Mouse (Mus musculus) C2C12 (cell line): ENCODE results near the gene Plrg1. TPM values are rescaled to one million over a fixed set of nuclear protein-coding genes. Genes with fewer than 3 reads are reported as not detected.

ENCODE experiments used
- H3K27me3 ChIP-seq: one replicate; pipeline ENCODE4 v1.6.1; 2011; ENCODE audit not compliant: control insufficient read depth, insufficient read depth, insufficient read length
- H3K36me3 ChIP-seq: one replicate; pipeline ENCODE4 v1.6.1; 2011; ENCODE audit not compliant: control insufficient read depth, insufficient read depth
- H3K4me3 ChIP-seq: one replicate; pipeline ENCODE4 v1.5.1; 2011; ENCODE audit warnings: mild to moderate bottlenecking, control low read depth; ENCODE audit not compliant: poor library complexity, insufficient read depth, severe bottlenecking
- H3K79me2 ChIP-seq: one replicate; pipeline ENCODE4 v1.6.1; 2011; ENCODE audit not compliant: control insufficient read depth, insufficient read depth
- H3K79me3 ChIP-seq: one replicate; pipeline ENCODE4 v1.6.1; 2011; ENCODE audit warnings: low read depth, control low read depth
- H3ac ChIP-seq: one replicate; pipeline ENCODE3; 2011; ENCODE audit warnings: low read depth; ENCODE audit not compliant: control insufficient read depth, insufficient read length
- CEBPB ChIP-seq: IDR thresholded peaks from one replicate; pipeline ENCODE4 v1.6.1; 2011; ENCODE audit warnings: low read depth, mild to moderate bottlenecking, control low read depth, moderate library complexity
- CTCF ChIP-seq: IDR thresholded peaks from one replicate; pipeline ENCODE4 v1.5.1; 2011; ENCODE audit not compliant: control insufficient read depth, insufficient read depth, insufficient read length
- FOSL1 ChIP-seq: IDR thresholded peaks from one replicate; pipeline ENCODE4 v1.8.0; 2011; ENCODE audit warnings: mild to moderate bottlenecking, low read length; ENCODE audit not compliant: poor library complexity, insufficient read depth, severe bottlenecking
- MAX ChIP-seq: IDR thresholded peaks from one replicate; pipeline ENCODE4 v1.6.1; 2011; ENCODE audit warnings: mild to moderate bottlenecking, control low read depth
- MYOD1 ChIP-seq: IDR thresholded peaks from one replicate; pipeline ENCODE4 v1.6.1; 2011; ENCODE audit warnings: low read depth; ENCODE audit not compliant: control insufficient read depth, insufficient read length
- MYOG ChIP-seq: IDR thresholded peaks from one replicate; pipeline ENCODE4 v1.6.1; 2011; ENCODE audit not compliant: control insufficient read depth, insufficient read length; ENCODE audit errors: extremely low read depth
- USF1 ChIP-seq: IDR thresholded peaks from one replicate; pipeline ENCODE4 v1.6.1; 2011; ENCODE audit warnings: low read depth, mild to moderate bottlenecking, control low read depth, moderate library complexity
- polyA plus RNA-seq: library from polyadenylated mRNA; unstranded; fragments of >200 nt; fragmentation: generic; extraction: Trizol; gene quantifications from one replicate; pipeline ENCODE4 v1.2.1, GENCODE M21; 2012; ENCODE audit warnings: missing spikeins

Gene Plrg1
- polyA plus RNA-seq, 1 experiment = 58.2 TPM

DNA sequence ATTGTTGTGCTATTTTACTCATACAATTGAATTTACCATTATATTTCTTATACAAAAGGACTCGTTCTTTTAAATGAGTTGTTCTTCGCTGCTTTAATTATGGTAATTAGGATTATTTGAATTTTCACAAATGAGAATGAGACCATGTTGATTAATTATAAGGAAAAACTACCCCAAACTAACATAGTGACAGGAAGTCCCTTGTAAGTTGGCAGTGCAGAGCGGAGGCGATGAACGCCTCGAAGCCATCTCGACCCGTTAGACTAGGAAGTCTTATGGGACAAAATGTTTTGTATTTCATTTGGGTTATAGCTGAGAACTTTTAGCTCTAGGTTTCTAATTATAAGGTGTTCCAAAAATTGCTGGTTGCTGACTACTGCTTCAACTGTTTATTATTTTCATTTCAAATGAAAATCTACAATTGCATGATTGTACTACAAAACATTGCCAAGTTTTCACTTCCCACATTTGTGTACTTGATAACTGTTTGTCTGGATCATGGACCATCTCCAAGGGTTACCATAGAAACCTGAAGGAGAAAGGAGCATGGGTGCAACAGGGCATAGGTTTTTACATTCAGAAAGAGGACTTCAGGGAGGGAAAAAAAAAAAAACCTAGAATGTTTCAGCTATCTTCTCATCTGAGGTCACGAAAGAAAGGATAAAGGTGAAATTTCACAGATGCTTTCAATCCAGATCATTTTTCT lies 27.6 kb upstream of the Plrg1 start:
- TF ChIP-seq MYOG (no peak), CEBPB (no peak), FOSL1 (no peak), MAX (no peak), MYOD1 (no peak), USF1 (no peak), CTCF (no peak)
- H3K27me3 ChIP-seq = peaks cover 3% of the 10 kb centered on the region
- no peaks in the 10 kb centered on the region for H3K79me3 ChIP-seq
- no peak overlapping the region for H3ac ChIP-seq
- H3K79me2 ChIP-seq = no peaks in the 10 kb centered on the region
- no peaks in the 10 kb centered on the region for H3K36me3 ChIP-seq
- H3K4me3 ChIP-seq = no peak overlapping the region

DNA sequence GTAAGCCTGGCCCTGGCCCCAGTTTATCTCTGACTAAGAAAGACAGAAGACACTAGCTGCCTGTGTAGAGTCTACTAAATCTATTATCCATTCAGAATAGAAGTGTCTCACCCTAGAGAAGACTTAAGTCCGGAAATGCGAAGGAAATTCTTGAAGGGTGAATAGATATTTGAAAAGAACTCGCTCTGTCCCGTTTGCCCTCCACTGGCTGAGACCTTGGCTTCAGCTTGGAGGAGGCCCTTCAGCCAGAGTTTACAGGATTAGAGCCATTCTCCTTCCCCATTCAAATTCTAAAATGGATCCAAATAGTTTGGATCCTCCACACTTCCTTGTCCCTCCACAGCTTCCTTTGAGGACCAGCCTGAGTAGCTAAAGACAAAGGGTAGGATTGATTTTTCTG lies 25.0 kb upstream of the Plrg1 start:
- TF ChIP-seq FOSL1 = no peak
- no peak for TF ChIP-seq MYOD1
- no peak for TF ChIP-seq MAX
- TF ChIP-seq CEBPB = no peak
- no peak for TF ChIP-seq CTCF
- TF ChIP-seq USF1 = no peak
- TF ChIP-seq MYOG = no peak
- H3K4me3 ChIP-seq = no peak overlapping the region
- no peaks in the 10 kb centered on the region for H3K79me3 ChIP-seq
- no peaks in the 10 kb centered on the region for H3K79me2 ChIP-seq
- peaks cover 13% of the 10 kb centered on the region for H3K27me3 ChIP-seq
- H3K36me3 ChIP-seq = no peaks in the 10 kb centered on the region
- H3ac ChIP-seq = no peak overlapping the region

DNA sequence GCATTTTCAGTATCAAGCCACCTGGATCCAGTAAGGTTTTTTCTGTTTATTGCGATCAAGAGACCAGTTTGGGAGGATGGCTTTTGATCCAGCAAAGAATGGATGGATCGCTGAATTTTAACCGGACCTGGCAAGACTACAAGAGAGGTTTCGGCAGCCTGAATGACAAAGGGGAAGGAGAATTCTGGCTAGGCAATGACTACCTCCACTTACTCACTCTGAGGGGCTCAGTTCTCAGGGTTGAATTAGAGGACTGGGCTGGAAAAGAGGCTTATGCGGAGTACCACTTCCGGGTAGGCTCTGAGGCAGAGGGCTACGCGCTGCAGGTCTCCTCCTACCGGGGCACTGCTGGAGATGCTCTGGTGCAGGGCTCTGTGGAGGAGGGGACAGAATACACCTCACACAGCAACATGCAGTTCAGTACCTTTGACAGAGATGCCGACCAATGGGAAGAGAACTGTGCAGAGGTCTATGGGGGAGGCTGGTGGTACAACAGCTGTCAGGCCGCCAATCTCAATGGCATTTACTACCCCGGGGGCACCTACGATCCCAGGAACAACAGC lies 22.5 kb upstream of the Plrg1 start:
- Histone ChIP-seq H3K4me3 (no peak overlapping the region), H3K36me3 (no peaks in the 10 kb centered on the region), H3K27me3 (peaks cover 13% of the 10 kb centered on the region), H3ac (no peak overlapping the region), H3K79me2 (no peaks in the 10 kb centered on the region), H3K79me3 (no peaks in the 10 kb centered on the region)
- TF ChIP-seq MYOD1 (no peak), USF1 (no peak), CEBPB (no peak), MYOG (no peak), CTCF (no peak)

DNA sequence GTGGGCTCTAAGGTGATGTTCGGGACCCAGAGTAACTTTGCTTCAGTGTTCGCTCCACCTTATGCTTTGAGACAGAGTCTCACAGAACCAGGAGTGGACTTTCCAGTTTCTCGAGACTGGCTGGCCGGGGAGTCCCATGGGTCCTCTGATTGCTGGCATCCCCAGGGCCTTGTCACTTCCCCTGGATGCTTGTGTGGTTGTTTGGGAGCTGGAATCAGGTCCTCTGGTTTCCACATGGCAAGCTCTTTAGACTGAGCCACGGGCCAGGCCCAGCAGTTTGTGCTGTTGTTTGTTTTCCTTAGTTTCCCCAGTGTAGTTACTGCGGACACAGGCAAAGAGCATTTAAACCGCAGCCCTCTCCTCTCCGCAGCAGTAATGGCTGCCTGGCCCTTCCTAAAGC lies 21.5 kb upstream of the Plrg1 start:
- H3K79me3 ChIP-seq = no peaks in the 10 kb centered on the region
- no peak overlapping the region for H3ac ChIP-seq
- H3K79me2 ChIP-seq = no peaks in the 10 kb centered on the region
- TF ChIP-seq CTCF (no peak), MAX (no peak), MYOD1 (no peak), MYOG (no peak), FOSL1 (no peak), USF1 (no peak), CEBPB (no peak)
- peaks cover 13% of the 10 kb centered on the region for H3K27me3 ChIP-seq
- H3K4me3 ChIP-seq = no peak overlapping the region
- no peaks in the 10 kb centered on the region for H3K36me3 ChIP-seq

DNA sequence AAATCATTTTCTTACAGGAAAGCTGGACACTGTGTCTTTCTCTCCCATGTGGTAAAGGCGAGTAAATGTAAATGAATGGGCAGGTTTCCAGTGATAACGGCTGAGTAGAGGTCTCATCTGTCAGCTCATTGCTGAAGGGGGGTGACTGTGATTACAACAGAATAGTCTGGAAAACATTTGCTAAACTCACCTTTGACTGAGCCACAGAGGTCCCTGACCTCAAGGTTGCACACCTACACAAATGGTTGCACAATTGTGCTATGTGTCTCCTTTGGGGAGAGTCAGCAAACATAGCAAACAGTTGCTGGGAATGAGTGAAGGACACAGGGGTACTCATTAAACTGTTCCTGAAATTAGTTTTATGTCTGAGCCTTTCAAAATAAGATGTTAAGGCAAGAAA lies 16.5 kb upstream of the Plrg1 start:
- Histone ChIP-seq H3K79me3 (no peaks in the 10 kb centered on the region), H3K4me3 (no peak overlapping the region), H3K79me2 (no peaks in the 10 kb centered on the region), H3ac (no peak overlapping the region), H3K27me3 (peaks cover 1% of the 10 kb centered on the region), H3K36me3 (no peaks in the 10 kb centered on the region)
- TF ChIP-seq CTCF = no peak
- TF ChIP-seq MYOD1 = no peak
- TF ChIP-seq USF1 = no peak
- TF ChIP-seq MYOG = no peak
- no peak for TF ChIP-seq MAX

DNA sequence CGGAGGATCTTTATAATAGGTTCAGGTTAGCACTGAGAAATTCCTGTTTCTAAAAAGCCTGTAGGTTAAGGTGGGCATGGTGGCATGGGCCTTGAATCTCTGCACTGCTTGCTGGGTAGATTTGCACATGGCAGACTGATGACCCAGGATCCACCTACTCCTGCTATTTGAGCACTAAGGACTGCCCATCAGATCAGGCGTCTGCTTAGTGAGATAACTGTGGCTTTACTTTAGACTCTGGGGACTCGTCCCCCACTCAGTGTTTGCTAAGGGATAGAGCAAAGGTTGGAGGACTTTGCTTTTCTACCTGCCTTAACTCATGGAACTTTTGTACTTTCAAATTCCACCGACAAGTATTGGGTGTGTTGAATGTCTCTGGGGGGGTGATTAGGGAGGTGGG lies 15.7 kb upstream of the Plrg1 start:
- TF ChIP-seq USF1 (no peak), MAX (no peak), FOSL1 (no peak), CTCF (no peak), MYOG (no peak)
- no peak overlapping the region for H3K4me3 ChIP-seq
- peaks cover 3% of the 10 kb centered on the region for H3K27me3 ChIP-seq
- H3K79me3 ChIP-seq = no peaks in the 10 kb centered on the region
- no peaks in the 10 kb centered on the region for H3K36me3 ChIP-seq
- H3K79me2 ChIP-seq = no peaks in the 10 kb centered on the region
- no peak overlapping the region for H3ac ChIP-seq
